Mouse (Mus musculus) neural tube, embryonic 11.5 days (tissue): ENCODE data around the gene Sltm. TPM values are rescaled to one million over a fixed set of nuclear protein-coding genes. Genes with fewer than 3 reads are reported as not detected.
A peak's percentile ranks its signal among the peaks of the same experiment; 100 is the strongest.
"Not testable (repeated sequence)": the region's sequence is repeated elsewhere in the genome, so short reads cannot be mapped to it uniquely, and the experiment has no call there.

ENCODE experiments used
- ATAC-seq: fragments of 200-750 bp; cut with Nextera tagmentation; 2 replicates; pipeline ENCODE4 v1.8.0; 2017; ENCODE audit warnings: moderate number of reproducible peaks, mild to moderate bottlenecking, moderate TSS enrichment, moderate library complexity; ENCODE audit not compliant: insufficient read depth, low FRiP score, low TSS enrichment
- DNase-seq: peaks from one replicate; pipeline ENCODE4 v3.0.0-alpha.2; 2015; ENCODE audit warnings: low spot score
- H3K27ac ChIP-seq: fragments of 300-500 bp; sonication (generic); 2 replicates; pipeline ENCODE4 v1.5.1; 2014; ENCODE audit warnings: low read depth, mild to moderate bottlenecking, low read length
- H3K27me3 ChIP-seq: fragments of 300-500 bp; sonication (generic); 2 replicates; pipeline ENCODE4 v1.6.1; 2014; ENCODE audit warnings: mild to moderate bottlenecking, low read length, mixed read lengths; ENCODE audit not compliant: control insufficient read depth, insufficient read depth
- H3K36me3 ChIP-seq: fragments of 300-500 bp; sonication (generic); 2 replicates; pipeline ENCODE4 v1.6.1; 2014; ENCODE audit warnings: mild to moderate bottlenecking, low read length, moderate library complexity, mixed read lengths; ENCODE audit not compliant: control insufficient read depth, insufficient read depth
- H3K4me1 ChIP-seq: fragments of 300-500 bp; sonication (generic); 2 replicates; pipeline ENCODE4 v1.6.1; 2014; ENCODE audit warnings: low read length, mixed read lengths; ENCODE audit not compliant: control insufficient read depth, insufficient read depth
- H3K4me2 ChIP-seq: fragments of 300-500 bp; sonication (generic); 2 replicates; pipeline ENCODE4 v1.6.1; 2014; ENCODE audit warnings: low read depth, mild to moderate bottlenecking, moderate library complexity
- H3K4me3 ChIP-seq: fragments of 300-500 bp; sonication (generic); 2 replicates; pipeline ENCODE4 v1.5.1; 2014; ENCODE audit warnings: low read depth, low read length
- H3K9ac ChIP-seq: fragments of 300-500 bp; sonication (generic); 2 replicates; pipeline ENCODE4 v1.6.1; 2014; ENCODE audit warnings: mild to moderate bottlenecking, low read length
- H3K9me3 ChIP-seq: fragments of 300-500 bp; sonication (generic); 2 replicates; pipeline ENCODE4 v1.6.1; 2016; ENCODE audit warnings: low read length; ENCODE audit not compliant: control insufficient read depth
- WGBS: fragments of 180-500 bp; shearing (Covaris S2); extraction: QIAGEN DNeasy Blood & Tissue Kit; methylation state at CpG from one replicate; pipeline ENCODE4 v1.1.7; 2014; 5-methylcytosine and 5-hydroxymethylcytosine counted together
- polyA plus RNA-seq: library from polyadenylated mRNA; unstranded; fragments of >200 nt; fragmentation: Nextera tagmentation; extraction: Ambion mirVana; gene quantifications from 2 replicates; pipeline ENCODE4 v1.2.1, GENCODE M21; 2014

The Sltm gene
- polyA plus RNA-seq, 1 experiment from 2014 or later: 63.3 TPM

DNA sequence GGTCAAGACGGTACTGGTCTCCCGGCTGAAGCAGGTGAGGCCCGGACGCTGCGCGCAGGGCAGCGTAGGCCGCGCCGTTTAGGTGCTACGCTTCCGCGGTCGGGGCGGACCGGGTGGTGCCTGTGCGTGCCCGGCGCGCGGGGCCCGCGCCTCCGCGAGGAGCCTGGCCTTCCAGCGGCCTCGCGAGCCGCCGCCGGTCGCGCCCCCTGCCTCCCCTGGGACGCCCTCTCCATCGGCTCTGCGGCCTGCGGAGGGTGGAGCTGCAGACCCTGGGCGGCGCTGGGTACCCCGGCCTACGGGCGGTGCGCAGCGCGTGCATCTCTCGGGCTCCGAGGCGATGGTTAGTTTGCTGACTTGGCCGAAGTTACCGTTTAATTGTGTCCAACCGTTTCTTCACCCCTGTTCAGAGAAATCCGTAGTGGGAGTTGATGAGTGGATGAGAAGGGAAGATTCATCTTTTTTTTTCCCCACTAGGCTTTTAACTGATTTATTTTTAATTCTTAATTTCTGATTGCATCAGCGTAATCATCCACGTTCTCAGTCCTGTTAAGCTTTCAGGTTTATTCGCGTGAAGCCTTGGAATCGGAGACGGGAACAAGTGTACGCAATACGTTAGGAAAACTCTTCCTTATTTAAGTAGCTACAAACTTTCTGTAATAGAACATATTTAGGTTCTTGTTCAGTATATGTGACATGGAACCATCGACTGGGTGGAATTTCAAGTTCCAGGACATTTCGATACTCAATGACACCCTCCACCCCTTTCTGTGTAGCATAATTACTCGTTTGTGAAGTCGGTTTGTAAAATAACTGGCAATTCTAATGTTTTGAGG is 710 bp downstream of the Sltm start:
- DNase-seq (peak; percentile 77), ATAC-seq (peak; percentile 73)
- no peaks in the 10 kb centered on the region for H3K36me3 ChIP-seq
- peak overlapping the region; percentile 98 for H3K9ac ChIP-seq
- H3K9me3 ChIP-seq: no peaks in the 10 kb centered on the region
- no peaks in the 10 kb centered on the region for H3K27me3 ChIP-seq
- H3K4me3 ChIP-seq: peak overlapping the region; percentile 84
- H3K27ac ChIP-seq: peak overlapping the region; percentile 97
- 1% methylated on average over 64 of the region's 64 CpGs for WGBS
- H3K4me2 ChIP-seq: peak overlapping the region; percentile 67
- H3K4me1 ChIP-seq: peaks cover 4% of the 10 kb centered on the region

DNA sequence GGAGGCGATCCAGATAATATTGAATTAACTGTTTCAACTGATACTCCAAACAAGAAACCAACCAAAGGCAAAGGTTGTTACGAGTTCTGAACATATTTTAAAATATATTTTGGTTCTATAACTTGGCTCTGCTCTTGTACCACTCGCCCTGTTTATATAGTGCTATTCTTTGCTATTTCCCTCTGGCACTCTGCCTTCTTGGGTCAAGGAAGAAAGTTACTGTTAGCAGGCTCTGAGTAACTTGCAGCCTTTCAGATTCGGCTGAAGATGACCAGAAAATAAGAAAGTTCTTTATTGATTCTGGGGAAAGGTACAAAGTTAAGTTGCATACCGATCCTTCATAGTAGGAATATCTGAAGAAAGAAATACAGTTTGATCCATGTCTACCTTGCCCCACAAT is 1.4 kb downstream of the Sltm start:
- Histone ChIP-seq H3K4me3 (peak overlapping the region; percentile 84), H3K9me3 (no peaks in the 10 kb centered on the region), H3K27me3 (no peaks in the 10 kb centered on the region), H3K36me3 (no peaks in the 10 kb centered on the region), H3K9ac (0 out of 2 replicates have a peak overlapping the region, but pooled peaks have one; percentile 15), H3K4me1 (peaks cover 4% of the 10 kb centered on the region), H3K27ac (no peak overlapping the region), H3K4me2 (peak overlapping the region; percentile 67)
- ATAC-seq (no peak), DNase-seq (no peak)
- 77% methylated on average over 5 of the region's 5 CpGs for WGBS

DNA sequence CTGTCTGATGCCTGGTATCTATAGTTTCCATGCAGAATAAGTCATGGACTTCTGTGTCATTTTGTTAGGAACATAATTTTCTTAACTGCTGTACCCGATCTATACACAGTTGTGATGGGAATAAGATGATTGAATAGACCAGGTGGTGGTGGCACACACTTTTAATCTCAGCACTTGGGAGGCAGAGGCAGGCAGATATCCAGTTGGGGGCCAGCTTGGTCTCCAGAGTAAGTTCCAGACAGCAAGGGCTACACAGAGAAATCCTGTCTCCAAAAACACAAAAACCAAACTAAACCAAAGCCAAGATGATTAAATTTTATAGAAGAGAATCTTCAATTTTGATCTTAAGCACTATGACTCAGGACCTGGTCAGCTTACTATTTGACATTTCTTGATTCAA is 2.3 kb downstream of the Sltm start:
- H3K4me2 ChIP-seq: no peak overlapping the region
- WGBS: 73% methylated on average over 1 of the region's 1 CpGs
- ATAC-seq (no peak), DNase-seq (no peak)
- no peak overlapping the region for H3K9ac ChIP-seq
- H3K27me3 ChIP-seq: no peaks in the 10 kb centered on the region
- no peak overlapping the region for H3K4me3 ChIP-seq
- H3K4me1 ChIP-seq: peaks cover 4% of the 10 kb centered on the region
- H3K27ac ChIP-seq: no peak overlapping the region
- no peaks in the 10 kb centered on the region for H3K9me3 ChIP-seq
- no peaks in the 10 kb centered on the region for H3K36me3 ChIP-seq

DNA sequence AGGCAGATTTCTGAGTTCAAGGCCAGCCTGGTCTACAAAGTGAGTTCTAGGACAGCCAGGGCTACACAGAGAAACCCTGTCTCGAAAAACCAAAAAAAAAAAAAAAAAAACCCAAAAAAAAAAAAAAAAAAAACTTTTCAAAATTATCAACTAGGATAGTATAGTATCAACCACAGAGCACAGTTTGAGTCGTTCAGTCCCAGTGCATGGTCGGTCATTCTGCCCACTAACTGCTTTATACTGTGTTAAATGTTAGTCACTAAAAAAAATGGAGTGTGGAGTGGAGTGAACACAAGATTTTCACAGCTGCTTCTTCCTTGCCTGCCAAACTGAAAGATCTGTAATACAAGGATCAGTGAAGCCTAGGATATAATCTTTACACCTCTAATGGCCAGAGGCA is 4.0 kb downstream of the Sltm start:
- not testable (repeated sequence) for ATAC-seq, H3K4me1 ChIP-seq, H3K36me3 ChIP-seq, H3K9ac ChIP-seq, H3K4me2 ChIP-seq, H3K9me3 ChIP-seq, DNase-seq, H3K27me3 ChIP-seq, H3K27ac ChIP-seq, H3K4me3 ChIP-seq
- WGBS: 85% methylated on average over 2 of the region's 3 CpGs

DNA sequence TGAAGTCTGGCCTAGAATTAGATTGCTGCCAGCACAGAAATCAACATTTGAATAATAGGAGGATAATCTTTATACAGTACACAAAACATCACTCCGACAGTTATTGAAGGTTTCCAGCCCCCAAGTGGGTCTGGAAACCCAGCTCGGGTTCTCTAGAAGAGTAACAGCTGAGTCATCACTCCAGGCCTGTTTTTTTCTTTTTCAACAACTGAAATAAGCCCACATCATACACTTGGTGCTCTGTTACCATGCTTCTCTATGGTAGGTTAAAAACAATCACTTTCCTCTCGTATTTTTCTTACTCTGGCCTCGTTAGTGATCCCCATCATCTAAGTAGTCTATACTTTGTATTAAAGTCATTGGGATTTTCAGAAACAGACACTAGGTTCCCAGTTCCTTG is 5.8 kb downstream of the Sltm start:
- WGBS: 89% methylated on average over 4 of the region's 4 CpGs
- DNase-seq: no peak

DNA sequence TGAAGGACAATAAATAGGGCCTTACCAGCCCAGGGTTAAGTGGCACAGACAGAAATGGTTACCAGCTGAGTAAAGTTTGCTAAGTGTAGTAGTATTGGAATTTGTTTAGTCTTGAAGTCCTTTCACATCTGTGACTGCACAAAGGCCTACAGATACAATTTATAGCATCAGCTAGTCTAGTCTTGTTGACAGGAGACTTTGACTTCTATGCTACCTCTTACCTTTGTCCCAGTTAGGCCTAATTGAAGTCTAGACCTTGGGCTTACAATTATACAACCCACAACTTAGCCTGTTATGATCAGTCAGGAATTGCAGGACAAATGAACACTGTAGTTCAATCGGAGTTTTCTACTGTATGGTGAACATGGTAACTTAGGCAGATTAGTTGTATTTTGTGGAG is 9.0 kb downstream of the Sltm start:
- peaks cover 3% of the 10 kb centered on the region for H3K9me3 ChIP-seq
- DNase-seq (no peak), ATAC-seq (no peak)
- H3K27me3 ChIP-seq: no peaks in the 10 kb centered on the region
- peaks cover 6% of the 10 kb centered on the region; the same call in 1 of the 2 replicates for H3K36me3 ChIP-seq
- H3K4me1 ChIP-seq: no peaks in the 10 kb centered on the region
- no peak overlapping the region for H3K4me2 ChIP-seq
- 100% methylated on average over 1 of the region's 1 CpGs for WGBS
- H3K4me3 ChIP-seq: no peak overlapping the region
- H3K27ac ChIP-seq: no peak overlapping the region
- no peak overlapping the region for H3K9ac ChIP-seq

More for the DNA sequence above, 5.8 kb downstream of the Sltm start:
- peaks cover 3% of the 10 kb centered on the region for H3K9me3 ChIP-seq
- peaks cover 4% of the 10 kb centered on the region for H3K4me1 ChIP-seq
- no peak for ATAC-seq
- no peak overlapping the region for H3K27ac ChIP-seq
- no peak overlapping the region for H3K9ac ChIP-seq
- H3K4me3 ChIP-seq: no peak overlapping the region
- no peaks in the 10 kb centered on the region for H3K27me3 ChIP-seq
- no peak overlapping the region for H3K4me2 ChIP-seq
- peaks cover 6% of the 10 kb centered on the region; the same call in 1 of the 2 replicates for H3K36me3 ChIP-seq

DNA sequence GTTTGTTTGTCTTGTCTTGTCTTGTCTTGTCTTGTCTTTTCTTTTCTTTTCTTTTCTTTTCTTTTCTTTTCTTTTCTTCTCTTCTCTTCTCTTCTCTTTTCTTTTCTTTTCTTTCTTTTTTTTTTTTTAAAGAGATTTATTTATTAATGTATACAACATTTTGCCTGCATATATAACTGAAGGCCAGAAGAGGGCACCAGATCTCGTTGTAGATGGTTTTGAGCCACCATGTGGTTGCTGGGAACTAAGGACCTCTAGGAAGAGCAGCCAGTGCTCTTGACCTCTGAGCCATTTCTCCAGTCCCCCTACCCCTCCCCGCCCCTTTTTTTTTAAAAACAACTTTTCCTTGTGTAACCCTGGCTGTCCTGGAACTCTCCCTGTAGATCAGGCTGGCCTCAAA is 9.7 kb downstream of the Sltm start:
- not testable (repeated sequence) for H3K9me3 ChIP-seq, H3K4me1 ChIP-seq, DNase-seq, H3K4me2 ChIP-seq, H3K27me3 ChIP-seq, H3K27ac ChIP-seq, H3K36me3 ChIP-seq, ATAC-seq, H3K9ac ChIP-seq, H3K4me3 ChIP-seq
- WGBS: 91% methylated on average over 2 of the region's 2 CpGs

DNA sequence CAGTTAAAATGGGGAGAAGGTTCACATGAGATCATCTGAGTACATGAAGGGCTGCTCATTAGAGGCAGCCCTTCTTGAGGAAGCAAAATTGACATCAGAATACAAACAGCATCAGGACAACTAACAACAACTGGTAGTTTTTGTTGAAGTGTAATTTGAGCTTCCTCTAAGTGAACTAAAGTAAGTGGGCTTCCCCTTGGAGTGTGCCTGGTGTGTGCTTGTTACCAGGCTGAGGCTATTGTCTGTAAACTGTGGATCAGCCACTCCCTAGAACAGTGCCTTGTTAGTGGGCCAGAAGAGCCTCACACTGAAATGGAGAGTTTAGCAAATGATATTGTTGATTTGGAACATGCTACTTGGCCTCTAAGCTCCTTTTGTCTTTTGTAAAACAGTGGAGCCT is 12.9 kb downstream of the Sltm start:
- ATAC-seq: no peak
- Histone ChIP-seq H3K4me2 (no peak overlapping the region), H3K9ac (no peak overlapping the region), H3K4me1 (no peaks in the 10 kb centered on the region), H3K9me3 (peaks cover 3% of the 10 kb centered on the region), H3K4me3 (no peak overlapping the region), H3K36me3 (peaks cover 6% of the 10 kb centered on the region; the same call in 1 of the 2 replicates), H3K27ac (no peak overlapping the region), H3K27me3 (no peaks in the 10 kb centered on the region)
- DNase-seq: no peak

DNA sequence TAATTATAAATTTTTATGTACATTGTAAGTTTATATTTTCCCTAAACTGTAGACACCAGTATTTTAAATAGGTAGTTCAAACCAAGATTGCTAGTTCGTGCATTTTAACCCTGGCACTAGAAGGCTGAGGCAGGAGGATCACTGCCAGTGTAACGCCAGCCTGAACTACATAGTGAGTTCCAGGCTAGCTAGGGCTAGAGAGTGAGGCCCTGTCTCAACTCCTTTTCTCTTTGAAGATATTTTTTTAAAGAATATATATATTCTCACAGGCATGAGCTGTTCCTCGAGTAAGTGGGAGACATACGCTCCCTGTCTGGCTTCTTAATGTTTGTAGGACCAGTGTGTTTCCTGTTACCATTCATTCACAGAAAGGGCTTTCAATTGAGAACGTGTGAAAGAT is 14.2 kb downstream of the Sltm start:
- no peak for ATAC-seq
- H3K4me1 ChIP-seq: no peaks in the 10 kb centered on the region
- peaks cover 3% of the 10 kb centered on the region for H3K9me3 ChIP-seq
- DNase-seq: no peak
- no peaks in the 10 kb centered on the region for H3K27me3 ChIP-seq
- H3K9ac ChIP-seq: no peak overlapping the region
- WGBS: 93% methylated on average over 5 of the region's 5 CpGs
- no peak overlapping the region for H3K4me2 ChIP-seq
- H3K36me3 ChIP-seq: peaks cover 6% of the 10 kb centered on the region; the same call in 1 of the 2 replicates
- H3K4me3 ChIP-seq: no peak overlapping the region
- H3K27ac ChIP-seq: no peak overlapping the region
